Mouse (Mus musculus) liver, embryonic 13.5 days (tissue): Measurements from ENCODE around the gene Hcn3. TPM values are rescaled to one million over a fixed set of nuclear protein-coding genes. Genes with fewer than 3 reads are reported as not detected.

ENCODE experiments used
- ATAC-seq: fragments of 200-750 bp; cut with Nextera tagmentation; 2 replicates; pipeline ENCODE4 v1.8.0; 2017; ENCODE audit warnings: low read depth, mild to moderate bottlenecking, moderate number of reproducible peaks, moderate library complexity
- DNase-seq: peaks from one replicate; pipeline ENCODE4 v3.0.0; 2022
- H3K27ac ChIP-seq: fragments of 300-500 bp; sonication (generic); 2 replicates; pipeline ENCODE4 v1.5.1; 2015; ENCODE audit warnings: moderate library complexity, mild to moderate bottlenecking, inconsistent platforms
- H3K27me3 ChIP-seq: fragments of 300-500 bp; sonication (generic); 2 replicates; pipeline ENCODE4 v1.6.1; 2015; ENCODE audit warnings: mild to moderate bottlenecking, inconsistent platforms
- H3K36me3 ChIP-seq: fragments of 300-500 bp; sonication (generic); 2 replicates; pipeline ENCODE4 v1.6.1; 2015; ENCODE audit warnings: mild to moderate bottlenecking, inconsistent platforms
- H3K4me1 ChIP-seq: fragments of 300-500 bp; sonication (generic); replicated peaks from 2 replicates; pipeline ENCODE4 v1.6.1; 2015; ENCODE audit warnings: inconsistent platforms
- H3K4me2 ChIP-seq: fragments of 300-500 bp; sonication (generic); 2 replicates; pipeline ENCODE4 v1.6.1; 2015; ENCODE audit warnings: inconsistent platforms, mild to moderate bottlenecking, moderate library complexity
- H3K4me3 ChIP-seq: fragments of 300-500 bp; sonication (generic); replicated peaks from 2 replicates; pipeline ENCODE4 v1.5.1; 2015; ENCODE audit warnings: mild to moderate bottlenecking, inconsistent platforms
- H3K9ac ChIP-seq: fragments of 300-500 bp; sonication (generic); 2 replicates; pipeline ENCODE4 v1.6.1; 2015; ENCODE audit warnings: mild to moderate bottlenecking, inconsistent platforms
- H3K9me3 ChIP-seq: fragments of 300-500 bp; sonication (generic); replicated peaks from 2 replicates; pipeline ENCODE4 v1.6.1; 2016; ENCODE audit warnings: inconsistent platforms
- WGBS: fragments of 180-500 bp; shearing (Covaris S2); methylation state at CpG from one replicate; pipeline ENCODE4 v1.1.7; 2015; ENCODE audit not compliant: insufficient replicate concordance; 5-methylcytosine and 5-hydroxymethylcytosine counted together
- polyA plus RNA-seq: library from polyadenylated mRNA; unstranded; fragments of >200 nt; fragmentation: Nextera tagmentation; extraction: Ambion mirVana; gene quantifications from 2 replicates; pipeline ENCODE4 v1.2.1, GENCODE M21; 2015

Hcn3 gene
- polyA plus RNA-seq, result 0.75 and 0.78 TPM in 2 replicates

- Histone ChIP-seq H3K27ac (no peak within 1 kb of the TSS), H3K4me3 (peak within 1 kb of the TSS; percentile 68), H3K4me2 (peak within 1 kb of the TSS; percentile 99), H3K27me3 (peaks cover 35% of the 10 kb centered on the region), H3K36me3 (no peaks in the 10 kb centered on the region), H3K9me3 (no peaks in the 10 kb centered on the region), H3K4me1 (peaks cover 31% of the 10 kb centered on the region), H3K9ac (peak within 1 kb of the TSS; percentile 70)
- under 1% methylated on average over 66 of the region's 66 CpGs for WGBS
- DNase-seq (peak; percentile 61), ATAC-seq (peak; percentile 35)
Measured at GRCm38 (mm10) chr3:89159616-89160344, at the start of gene Hcn3. Gene Hcn3 (minus strand): TSS chr3:89160196.

GRCm38 (mm10) chr3:89209731-89210130 is 49.7 kb upstream of the Hcn3 start:
- H3K27me3 ChIP-seq, result no peaks in the 10 kb centered on the region
- no peak for DNase-seq
- H3K9me3 ChIP-seq, result no peaks in the 10 kb centered on the region
- peaks cover 30% of the 10 kb centered on the region for H3K4me1 ChIP-seq
- WGBS, result 76% methylated on average over 7 of the region's 7 CpGs
- ATAC-seq, result no peak
- H3K27ac ChIP-seq, result no peak overlapping the region
- no peak overlapping the region for H3K9ac ChIP-seq
- peaks cover 58% of the 10 kb centered on the region for H3K36me3 ChIP-seq
- H3K4me2 ChIP-seq, result no peak overlapping the region
- H3K4me3 ChIP-seq, result no peak overlapping the region

GRCm38 (mm10) chr3:89208736-89209135 is 48.7 kb upstream of the Hcn3 start:
- ATAC-seq (no peak), DNase-seq (no peak)
- no peak overlapping the region for H3K4me3 ChIP-seq
- WGBS, result 87% methylated on average over 6 of the region's 6 CpGs
- peaks cover 26% of the 10 kb centered on the region for H3K4me1 ChIP-seq
- no peak overlapping the region for H3K4me2 ChIP-seq
- H3K9me3 ChIP-seq, result no peaks in the 10 kb centered on the region
- H3K36me3 ChIP-seq, result peaks cover 64% of the 10 kb centered on the region
- no peaks in the 10 kb centered on the region for H3K27me3 ChIP-seq
- H3K9ac ChIP-seq, result no peak overlapping the region
- H3K27ac ChIP-seq, result no peak overlapping the region

GRCm38 (mm10) chr3:89208075-89208657 is 48.2 kb upstream of the Hcn3 start:
- Histone ChIP-seq H3K9me3 (no peaks in the 10 kb centered on the region), H3K9ac (no peak overlapping the region), H3K27ac (no peak overlapping the region), H3K4me2 (no peak overlapping the region), H3K36me3 (peaks cover 64% of the 10 kb centered on the region), H3K4me1 (peaks cover 28% of the 10 kb centered on the region), H3K27me3 (no peaks in the 10 kb centered on the region), H3K4me3 (no peak overlapping the region)
- no peak for DNase-seq
- no peak for ATAC-seq
- 82% methylated on average over 13 of the region's 13 CpGs for WGBS

- WGBS, result 64% methylated on average over 2 of the region's 2 CpGs
- Histone ChIP-seq H3K36me3 (peaks cover 64% of the 10 kb centered on the region), H3K9me3 (no peaks in the 10 kb centered on the region), H3K27ac (no peak overlapping the region), H3K4me3 (no peak overlapping the region), H3K27me3 (no peaks in the 10 kb centered on the region), H3K4me1 (peaks cover 18% of the 10 kb centered on the region), H3K4me2 (no peak overlapping the region), H3K9ac (no peak overlapping the region)
- ATAC-seq (no peak), DNase-seq (no peak)
Measured at GRCm38 (mm10) chr3:89206695-89207094, 46.7 kb upstream of the Hcn3 start.

GRCm38 (mm10) chr3:89206079-89206478 is 46.1 kb upstream of the Hcn3 start:
- H3K4me3 ChIP-seq, result no peak overlapping the region
- H3K4me2 ChIP-seq, result no peak overlapping the region
- H3K27me3 ChIP-seq, result no peaks in the 10 kb centered on the region
- DNase-seq (no peak), ATAC-seq (no peak)
- H3K9me3 ChIP-seq, result no peaks in the 10 kb centered on the region
- H3K9ac ChIP-seq, result no peak overlapping the region
- H3K4me1 ChIP-seq, result peaks cover 15% of the 10 kb centered on the region
- H3K27ac ChIP-seq, result no peak overlapping the region
- H3K36me3 ChIP-seq, result peaks cover 64% of the 10 kb centered on the region
- WGBS, result 84% methylated on average over 7 of the region's 7 CpGs

GRCm38 (mm10) chr3:89203142-89203514 is 43.1 kb upstream of the Hcn3 start:
- DNase-seq, result no peak
- H3K36me3 ChIP-seq, result peaks cover 34% of the 10 kb centered on the region
- peak; percentile 30; the same call in 1 of the 2 replicates for ATAC-seq
- H3K9ac ChIP-seq, result peak overlapping the region; percentile 75
- peak overlapping the region; percentile 81 for H3K4me2 ChIP-seq
- H3K4me1 ChIP-seq, result peaks cover 12% of the 10 kb centered on the region
- H3K9me3 ChIP-seq, result no peaks in the 10 kb centered on the region
- peak overlapping the region; percentile 69 for H3K4me3 ChIP-seq
- H3K27me3 ChIP-seq, result 0 out of 2 replicates have a peak, but pooled peaks cover 2% of the 10 kb centered on the region
- WGBS, result 26% methylated on average over 5 of the region's 5 CpGs
- peak overlapping the region; percentile 60 for H3K27ac ChIP-seq

- Histone ChIP-seq H3K4me1 (peaks cover 12% of the 10 kb centered on the region), H3K4me3 (peak within 1 kb of the TSS; percentile 69), H3K27me3 (0 out of 2 replicates have a peak, but pooled peaks cover 6% of the 10 kb centered on the region), H3K9ac (peak within 1 kb of the TSS; percentile 75), H3K4me2 (peak within 1 kb of the TSS; percentile 81), H3K9me3 (no peaks in the 10 kb centered on the region), H3K27ac (peak within 1 kb of the TSS; percentile 60), H3K36me3 (peaks cover 28% of the 10 kb centered on the region)
- DNase-seq (peak; percentile 79), ATAC-seq (peak; percentile 81)
- WGBS, result 20% methylated on average over 13 of the region's 13 CpGs
Measured at GRCm38 (mm10) chr3:89202253-89203141, 42.5 kb upstream of the Hcn3 start, which contains the start of gene Gba. Gene Gba (plus strand): TSS chr3:89202928.

GRCm38 (mm10) chr3:89199839-89200238 is 39.8 kb upstream of the Hcn3 start:
- 0 out of 2 replicates have a peak, but pooled peaks cover 6% of the 10 kb centered on the region for H3K36me3 ChIP-seq
- H3K27ac ChIP-seq, result no peak overlapping the region
- H3K4me1 ChIP-seq, result peaks cover 33% of the 10 kb centered on the region
- H3K9ac ChIP-seq, result no peak overlapping the region
- H3K4me2 ChIP-seq, result no peak overlapping the region
- ATAC-seq, result no peak
- no peaks in the 10 kb centered on the region for H3K9me3 ChIP-seq
- WGBS, result 41% methylated on average over 3 of the region's 3 CpGs
- no peak for DNase-seq
- peaks cover 14% of the 10 kb centered on the region; the same call in 1 of the 2 replicates for H3K27me3 ChIP-seq
- H3K4me3 ChIP-seq, result no peak overlapping the region

GRCm38 (mm10) chr3:89195979-89196877 is 36.2 kb upstream of the Hcn3 start:
- Histone ChIP-seq H3K9ac (peak overlapping the region; percentile 69), H3K9me3 (no peaks in the 10 kb centered on the region), H3K27me3 (peaks cover 14% of the 10 kb centered on the region; the same call in 1 of the 2 replicates), H3K4me2 (peak overlapping the region; percentile 84), H3K36me3 (no peaks in the 10 kb centered on the region), H3K4me3 (peak overlapping the region; percentile 61), H3K4me1 (peaks cover 21% of the 10 kb centered on the region), H3K27ac (peak overlapping the region; percentile 71)
- WGBS, result 6% methylated on average over 33 of the region's 33 CpGs
- peak; percentile 95 for ATAC-seq
- peak; percentile 80 for DNase-seq
